Mouse (Mus musculus) midbrain, embryonic 11.5 days (tissue): Measurements from ENCODE around the gene Chil5. TPM values are rescaled to one million over a fixed set of nuclear protein-coding genes. Genes with fewer than 3 reads are reported as not detected.
"Not testable (repeated sequence)": the region's sequence is repeated elsewhere in the genome, so short reads cannot be mapped to it uniquely, and the experiment has no call there.

ENCODE experiments used
- ATAC-seq: fragments of 200-750 bp; cut with Nextera tagmentation; 2 replicates; pipeline ENCODE4 v1.8.0; 2017; ENCODE audit warnings: moderate TSS enrichment, moderate library complexity; ENCODE audit not compliant: low FRiP score
- DNase-seq: peaks from one replicate; pipeline ENCODE4 v3.0.0; 2015; ENCODE audit warnings: low spot score; ENCODE audit errors: missing footprints
- H3K27ac ChIP-seq: fragments of 300-500 bp; sonication (generic); 2 replicates; pipeline ENCODE4 v1.5.1; 2014; ENCODE audit warnings: low read depth, low read length
- H3K27me3 ChIP-seq: fragments of 300-500 bp; sonication (generic); 2 replicates; pipeline ENCODE4 v1.6.1; 2014; ENCODE audit warnings: mild to moderate bottlenecking, low read length, moderate library complexity, mixed read lengths; ENCODE audit not compliant: control insufficient read depth, insufficient read depth
- H3K36me3 ChIP-seq: fragments of 300-500 bp; sonication (generic); 2 replicates; pipeline ENCODE4 v1.6.1; 2014; ENCODE audit warnings: mild to moderate bottlenecking, low read length, moderate library complexity, mixed read lengths; ENCODE audit not compliant: control insufficient read depth, insufficient read depth
- H3K4me1 ChIP-seq: fragments of 300-500 bp; sonication (generic); 2 replicates; pipeline ENCODE4 v1.6.1; 2014; ENCODE audit warnings: low read length; ENCODE audit not compliant: control insufficient read depth, insufficient read depth
- H3K4me2 ChIP-seq: fragments of 300-500 bp; sonication (generic); 2 replicates; pipeline ENCODE4 v1.6.1; 2014; ENCODE audit warnings: mild to moderate bottlenecking, moderate library complexity
- H3K4me3 ChIP-seq: fragments of 300-500 bp; sonication (generic); 2 replicates; pipeline ENCODE4 v1.5.1; 2014; ENCODE audit warnings: low read depth, low read length
- H3K9ac ChIP-seq: fragments of 300-500 bp; sonication (generic); 2 replicates; pipeline ENCODE4 v1.6.1; 2014; ENCODE audit warnings: low read length
- H3K9me3 ChIP-seq: fragments of 300-500 bp; sonication (generic); 2 replicates; pipeline ENCODE4 v1.6.1; 2016; ENCODE audit warnings: low read length; ENCODE audit not compliant: control insufficient read depth
- WGBS: fragments of 180-500 bp; shearing (Covaris S2); extraction: QIAGEN DNeasy Blood & Tissue Kit; methylation state at CpG from one replicate; pipeline ENCODE4 v1.1.7; 2014; 5-methylcytosine and 5-hydroxymethylcytosine counted together
- polyA plus RNA-seq: library from polyadenylated mRNA; unstranded; fragments of >200 nt; fragmentation: Nextera tagmentation; extraction: Ambion mirVana; gene quantifications from 2 replicates; pipeline ENCODE4 v1.2.1, GENCODE M21; 2014

The Chil5 gene
- polyA plus RNA-seq, 1 experiment from 2014 or later: not detected

DNA sequence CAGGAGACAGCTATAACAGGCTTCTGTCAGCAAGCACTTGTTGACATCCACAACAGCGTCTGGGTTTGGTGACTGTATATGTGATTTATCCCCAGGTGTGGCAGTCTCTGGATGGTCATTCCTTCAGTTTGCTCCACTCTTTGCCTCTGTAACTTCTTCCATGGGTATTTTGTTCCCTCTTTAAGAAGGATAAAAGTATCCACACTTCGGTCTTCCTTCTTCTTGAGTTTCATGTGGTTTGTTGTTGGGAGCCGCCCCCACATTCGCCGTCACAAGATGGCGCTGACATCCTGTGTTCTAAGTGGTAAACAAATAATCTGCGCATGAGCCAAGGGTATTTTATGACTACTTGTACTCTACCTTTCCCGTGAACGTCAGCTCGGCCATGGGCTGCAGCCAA, 29.3 kb downstream of the Chil5 start:
- H3K4me1 ChIP-seq, H3K27me3 ChIP-seq, H3K9me3 ChIP-seq, ATAC-seq, H3K36me3 ChIP-seq, H3K27ac ChIP-seq, H3K4me3 ChIP-seq, H3K9ac ChIP-seq, H3K4me2 ChIP-seq, DNase-seq: not testable (repeated sequence)
- 74% methylated on average over 10 of the region's 10 CpGs for WGBS

DNA sequence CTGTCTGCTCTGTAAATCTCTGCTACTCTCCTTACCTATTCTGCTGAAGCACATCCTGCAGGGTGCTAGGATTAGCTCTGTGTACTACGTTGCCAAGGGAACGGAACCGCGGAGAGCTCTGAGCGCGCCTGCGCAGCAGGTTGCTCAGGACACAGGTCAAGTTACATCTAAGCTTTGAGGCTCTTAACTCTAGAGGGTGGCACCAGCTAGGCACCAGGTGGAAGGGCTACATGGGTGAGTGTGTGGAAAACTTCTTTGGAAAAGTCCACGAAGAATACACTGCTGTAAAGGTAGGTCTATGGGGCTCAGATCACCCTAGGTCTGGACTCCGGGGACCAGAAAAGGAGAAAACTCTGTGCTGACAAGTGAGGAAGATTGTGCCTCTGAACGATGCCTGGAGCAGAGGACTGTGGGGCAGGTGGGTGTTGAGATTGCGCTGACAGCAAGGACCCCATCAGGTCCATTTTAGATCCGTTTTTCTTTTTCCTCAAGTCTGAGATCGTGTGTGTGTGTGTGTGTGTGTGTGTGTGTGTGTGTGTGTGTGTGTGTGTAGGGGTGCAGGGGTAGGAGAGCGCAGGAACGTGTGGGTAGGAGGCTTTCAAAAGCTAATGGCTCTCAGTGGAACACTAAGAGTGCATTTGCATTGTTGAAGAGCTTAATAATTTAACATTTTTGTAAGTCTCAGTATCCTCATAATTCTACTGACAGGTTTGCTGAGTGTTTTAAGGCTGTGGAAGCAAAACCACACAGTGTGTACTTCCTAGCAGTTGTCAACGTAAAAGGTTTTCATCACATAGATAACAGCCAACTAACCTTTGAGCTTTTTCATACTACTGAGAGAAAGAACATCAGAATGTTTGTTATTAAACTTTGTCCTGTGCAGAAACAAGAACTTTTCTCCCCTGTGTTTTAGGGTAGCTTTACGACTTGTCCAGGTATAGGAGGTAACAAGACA, 30.9 kb downstream of the Chil5 start:
- Histone ChIP-seq H3K9me3 (no peaks in the 10 kb centered on the region), H3K4me2 (peak overlapping the region; percentile 38), H3K36me3 (no peaks in the 10 kb centered on the region), H3K27ac (no peak overlapping the region), H3K27me3 (no peaks in the 10 kb centered on the region), H3K9ac (no peak overlapping the region; the same call in 1 of the 2 replicates), H3K4me1 (peaks cover 7% of the 10 kb centered on the region; the same call in 1 of the 2 replicates), H3K4me3 (peak overlapping the region; percentile 16; the same call in 1 of the 2 replicates)
- DNase-seq (peak; percentile 85), ATAC-seq (peak; percentile 96)
- 19% methylated on average over 17 of the region's 17 CpGs for WGBS

DNA sequence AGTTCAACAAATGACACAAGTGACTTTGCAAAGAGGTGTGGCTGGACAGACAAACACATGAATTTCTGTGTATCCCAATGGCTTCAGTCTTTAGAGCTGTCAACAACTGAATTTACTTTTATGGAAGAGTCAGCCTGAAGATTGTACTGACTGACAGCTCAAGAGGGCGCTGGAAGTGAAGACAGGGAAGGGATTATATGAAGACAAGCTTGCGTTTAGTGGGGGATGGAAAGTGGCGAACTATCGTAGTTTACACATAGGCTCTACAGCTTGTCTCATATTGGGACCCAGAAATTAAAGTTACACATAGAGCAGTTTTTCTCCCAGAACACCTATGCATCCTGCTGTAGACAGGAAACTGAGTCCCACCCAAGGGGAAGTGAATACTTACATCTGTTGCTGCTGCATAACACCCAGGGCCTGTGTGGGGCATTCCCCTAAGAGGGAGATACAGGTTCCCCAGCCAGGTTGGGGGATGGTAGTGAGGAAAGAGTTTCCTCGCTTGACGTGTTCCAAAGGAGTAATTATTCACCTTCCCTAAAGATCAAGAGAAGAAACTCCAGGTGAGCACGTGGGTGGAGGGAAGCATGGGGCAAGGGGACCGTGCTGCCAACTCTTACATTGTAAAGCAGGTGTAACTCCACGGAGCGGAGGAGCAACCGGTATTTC, 31.8 kb downstream of the Chil5 start:
- WGBS: 17% methylated on average over 11 of the region's 11 CpGs
- Histone ChIP-seq H3K9ac (no peak overlapping the region), H3K9me3 (no peaks in the 10 kb centered on the region), H3K27ac (no peak overlapping the region), H3K4me3 (peak overlapping the region; percentile 16; the same call in 1 of the 2 replicates), H3K4me1 (peaks cover 7% of the 10 kb centered on the region; the same call in 1 of the 2 replicates), H3K4me2 (peak overlapping the region; percentile 38), H3K36me3 (no peaks in the 10 kb centered on the region), H3K27me3 (no peaks in the 10 kb centered on the region)
- peak; percentile 61 for ATAC-seq
- no peak for DNase-seq

DNA sequence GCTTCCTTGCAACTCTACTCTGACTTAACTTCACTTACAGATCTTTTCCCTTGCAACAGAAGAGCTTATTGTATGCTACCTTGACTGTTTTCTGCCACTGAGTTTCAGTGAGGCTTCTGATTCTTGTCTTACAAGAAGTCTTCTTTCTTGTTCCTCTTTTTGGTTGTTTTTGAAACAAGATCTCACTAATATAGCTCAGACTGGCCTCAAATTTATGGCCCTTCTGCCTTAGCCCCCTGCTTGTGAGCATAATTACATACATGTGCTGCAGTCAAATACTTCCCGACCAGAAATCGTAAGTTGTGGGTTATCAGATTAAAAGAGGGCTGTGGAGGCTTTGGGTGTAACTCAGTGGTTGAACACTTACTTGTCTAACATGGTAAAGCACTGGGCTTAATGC, 37.9 kb downstream of the Chil5 start:
- H3K4me1 ChIP-seq: no peaks in the 10 kb centered on the region
- no peak for ATAC-seq

DNA sequence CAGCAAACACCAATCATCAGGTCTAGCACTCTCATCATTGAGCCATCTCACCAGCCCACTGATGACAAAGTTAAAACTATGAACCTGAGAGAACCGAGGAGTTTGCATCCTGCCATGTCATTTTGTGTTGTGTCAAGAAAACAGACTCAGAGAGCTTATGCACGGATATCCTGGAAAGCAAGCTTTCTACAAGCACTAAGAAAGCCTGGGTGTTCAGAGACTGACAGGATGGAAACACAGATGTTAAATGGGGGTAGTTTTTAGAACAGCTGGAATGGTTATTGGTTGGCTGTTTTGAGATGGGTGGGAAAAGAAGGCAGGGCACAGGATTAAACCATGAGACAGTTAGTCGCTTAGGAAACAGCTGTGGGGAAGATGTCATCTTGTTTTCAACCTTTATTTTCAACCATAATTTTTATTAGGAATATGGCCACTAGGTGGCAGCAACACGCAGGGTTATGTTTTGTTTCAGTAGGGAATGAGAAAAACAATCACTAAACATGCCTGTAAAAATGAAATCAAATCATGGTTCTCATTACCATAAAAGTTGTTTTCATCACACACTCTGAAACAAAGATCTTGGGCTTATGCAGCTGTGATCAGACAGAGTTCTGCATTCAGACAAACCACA, 40.8 kb downstream of the Chil5 start:
- no peaks in the 10 kb centered on the region for H3K9me3 ChIP-seq
- H3K27me3 ChIP-seq: no peaks in the 10 kb centered on the region
- ATAC-seq (no peak), DNase-seq (peak; percentile 93)
- H3K36me3 ChIP-seq: no peaks in the 10 kb centered on the region
- H3K9ac ChIP-seq: no peak overlapping the region
- no peak overlapping the region for H3K4me2 ChIP-seq
- 37% methylated on average over 4 of the region's 4 CpGs for WGBS
- no peaks in the 10 kb centered on the region for H3K4me1 ChIP-seq
- H3K27ac ChIP-seq: no peak overlapping the region
- H3K4me3 ChIP-seq: no peak overlapping the region

More for the DNA sequence above, 37.9 kb downstream of the Chil5 start:
- no peak overlapping the region for H3K4me3 ChIP-seq
- no peak overlapping the region for H3K4me2 ChIP-seq
- no peak for DNase-seq
- H3K27me3 ChIP-seq: no peaks in the 10 kb centered on the region
- no peaks in the 10 kb centered on the region for H3K9me3 ChIP-seq
- 86% methylated on average over 2 of the region's 2 CpGs for WGBS
- no peak overlapping the region for H3K9ac ChIP-seq
- H3K36me3 ChIP-seq: no peaks in the 10 kb centered on the region
- no peak overlapping the region for H3K27ac ChIP-seq

- H3K27ac ChIP-seq, H3K36me3 ChIP-seq, H3K9ac ChIP-seq, H3K27me3 ChIP-seq, H3K4me3 ChIP-seq, H3K4me1 ChIP-seq, H3K4me2 ChIP-seq, ATAC-seq, H3K9me3 ChIP-seq, DNase-seq: not testable (repeated sequence)
- 56% methylated on average over 5 of the region's 5 CpGs for WGBS
Measured at GRCm38 (mm10) chr3:105989611-105990010, 43.0 kb downstream of the Chil5 start.

- Histone ChIP-seq H3K27ac (no peak overlapping the region), H3K9ac (no peak overlapping the region), H3K4me1 (no peaks in the 10 kb centered on the region), H3K27me3 (no peaks in the 10 kb centered on the region), H3K4me2 (no peak overlapping the region), H3K4me3 (no peak overlapping the region), H3K36me3 (no peaks in the 10 kb centered on the region), H3K9me3 (no peaks in the 10 kb centered on the region)
- ATAC-seq (no peak), DNase-seq (no peak)
- 87% methylated on average over 2 of the region's 2 CpGs for WGBS
Measured at GRCm38 (mm10) chr3:105974174-105974573, 58.4 kb downstream of the Chil5 start.

- Histone ChIP-seq H3K4me2 (no peak within 1 kb of the TSS), H3K9ac (no peak within 1 kb of the TSS), H3K4me3 (no peak within 1 kb of the TSS), H3K36me3 (peaks cover 4% of the 10 kb centered on the region; the same call in 1 of the 2 replicates), H3K9me3 (no peaks in the 10 kb centered on the region), H3K27me3 (no peaks in the 10 kb centered on the region), H3K27ac (no peak within 1 kb of the TSS), H3K4me1 (no peaks in the 10 kb centered on the region)
- no peak for DNase-seq
- WGBS: 81% methylated on average over 3 of the region's 3 CpGs
- ATAC-seq: no peak
Measured at GRCm38 (mm10) chr3:105973411-105973810, 59.2 kb downstream of the Chil5 start, which contains the start of gene Ovgp1. TSS of gene Ovgp1 (plus strand) at chr3:105973711.
